Mouse (Mus musculus): ENCODE data around the gene Nsun4. TPM values are rescaled to one million over a fixed set of nuclear protein-coding genes. Genes with fewer than 3 reads are reported as not detected.

The Nsun4 gene
- 12.1 and 21.3 TPM in 2 replicates for total RNA-seq (2017)

DNA sequence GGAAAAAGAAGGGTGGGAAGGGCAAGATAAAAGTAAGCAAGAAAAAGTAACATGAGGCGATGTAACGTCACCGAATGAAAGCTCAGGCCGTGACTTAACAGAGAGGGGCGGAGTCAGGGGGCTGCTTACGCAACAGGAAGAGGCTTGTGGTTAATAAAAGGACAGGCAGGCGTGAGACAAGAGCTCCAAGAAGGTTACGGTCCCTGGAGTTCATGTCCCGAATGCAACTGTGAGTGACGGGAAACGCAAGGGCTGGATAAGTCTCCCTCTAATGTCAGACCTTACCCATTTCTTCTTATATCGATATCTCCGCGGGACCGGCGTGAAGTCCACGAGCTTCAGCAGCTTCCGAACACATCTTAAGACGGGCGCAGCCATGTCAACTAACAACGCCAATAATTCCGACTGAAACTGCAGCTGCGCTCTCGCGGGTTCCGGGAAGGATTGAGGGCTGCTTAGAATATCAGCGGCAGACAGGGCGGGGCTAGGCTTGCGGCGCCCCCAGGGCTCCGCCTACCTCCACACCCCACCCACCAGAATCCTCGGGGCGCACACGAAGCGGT lies at the start of gene Nsun4:
Gene Nsun4, minus strand, starts transcription at position 478 of the 563 bp plus-strand sequence.
- peak; percentile 95 to 96 for ATAC-seq (replicated peaks in 1 of 2; ENCODE audit: insufficient read depth in 1 of 2, low FRiP score in 2 of 2, low TSS enrichment in 1 of 2, low read depth in 1 of 2, poor library complexity in 2 of 2, severe bottlenecking in 2 of 2)

DNA sequence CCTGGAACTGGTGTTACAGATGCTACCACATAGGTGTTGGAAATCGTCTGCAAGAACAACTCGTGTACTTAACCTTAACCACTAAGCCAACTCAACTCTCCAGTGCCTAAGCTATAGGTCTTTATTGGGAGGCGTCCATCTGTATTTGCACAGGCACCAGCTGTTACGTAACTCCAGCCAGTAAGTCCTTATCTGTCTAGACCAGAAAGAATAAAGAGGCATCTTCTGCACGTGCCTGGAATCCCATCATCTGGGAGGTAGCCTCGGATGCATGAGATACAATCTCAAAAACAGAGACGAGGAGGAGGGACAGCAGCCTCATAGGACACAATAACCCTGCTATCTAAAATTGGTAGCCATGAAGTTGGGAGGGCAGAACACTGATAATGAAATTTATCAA lies 47.3 kb upstream of the Nsun4 start:
- ATAC-seq (replicated peaks in 1 of 2; ENCODE audit: insufficient read depth in 1 of 2, low FRiP score in 2 of 2, low TSS enrichment in 1 of 2, low read depth in 1 of 2, poor library complexity in 2 of 2, severe bottlenecking in 2 of 2): no peak

DNA sequence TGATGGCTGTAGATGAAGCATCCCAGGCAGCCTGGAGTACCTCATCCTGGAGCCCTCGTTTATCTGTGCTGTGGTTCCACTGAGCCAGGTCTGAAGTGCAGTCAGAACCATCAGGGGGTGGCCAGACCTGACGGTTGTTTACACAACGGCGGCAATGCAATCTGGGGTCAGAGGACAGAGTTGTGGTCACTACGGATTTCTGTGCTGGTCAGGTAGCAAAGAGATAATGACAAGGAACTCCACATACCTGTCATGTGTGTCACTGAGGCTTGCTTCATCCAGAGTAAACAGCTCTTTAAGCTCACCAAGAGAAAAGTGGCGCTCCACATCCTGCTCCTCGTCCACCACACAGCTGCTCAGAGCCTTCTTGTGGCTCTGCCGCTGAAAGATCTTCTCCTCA lies 43.5 kb upstream of the Nsun4 start:
- ATAC-seq (replicated peaks in 1 of 2; ENCODE audit: insufficient read depth in 1 of 2, low FRiP score in 2 of 2, low TSS enrichment in 1 of 2, low read depth in 1 of 2, poor library complexity in 2 of 2, severe bottlenecking in 2 of 2): no peak

DNA sequence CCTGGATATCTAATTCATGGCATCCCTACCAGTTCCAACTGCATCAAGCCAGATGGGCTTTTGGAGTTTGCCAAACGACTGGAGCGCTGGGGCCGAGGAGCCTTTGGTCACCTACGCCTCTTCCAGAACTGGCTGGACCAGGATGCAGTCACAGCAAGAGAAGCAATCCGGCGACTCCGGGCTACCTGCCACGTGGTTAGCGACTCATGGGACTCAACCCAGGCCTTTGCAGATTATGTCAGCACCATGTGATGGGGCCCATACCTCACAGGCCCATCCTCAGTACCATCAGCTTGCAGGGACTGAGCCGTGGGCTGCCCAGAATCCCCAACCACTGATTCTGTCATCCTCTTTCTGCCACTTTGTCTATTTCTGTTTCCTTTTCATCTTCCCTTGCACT lies 42.6 kb upstream of the Nsun4 start:
- no peak for ATAC-seq (replicated peaks in 1 of 2; ENCODE audit: insufficient read depth in 1 of 2, low FRiP score in 2 of 2, low TSS enrichment in 1 of 2, low read depth in 1 of 2, poor library complexity in 2 of 2, severe bottlenecking in 2 of 2)

DNA sequence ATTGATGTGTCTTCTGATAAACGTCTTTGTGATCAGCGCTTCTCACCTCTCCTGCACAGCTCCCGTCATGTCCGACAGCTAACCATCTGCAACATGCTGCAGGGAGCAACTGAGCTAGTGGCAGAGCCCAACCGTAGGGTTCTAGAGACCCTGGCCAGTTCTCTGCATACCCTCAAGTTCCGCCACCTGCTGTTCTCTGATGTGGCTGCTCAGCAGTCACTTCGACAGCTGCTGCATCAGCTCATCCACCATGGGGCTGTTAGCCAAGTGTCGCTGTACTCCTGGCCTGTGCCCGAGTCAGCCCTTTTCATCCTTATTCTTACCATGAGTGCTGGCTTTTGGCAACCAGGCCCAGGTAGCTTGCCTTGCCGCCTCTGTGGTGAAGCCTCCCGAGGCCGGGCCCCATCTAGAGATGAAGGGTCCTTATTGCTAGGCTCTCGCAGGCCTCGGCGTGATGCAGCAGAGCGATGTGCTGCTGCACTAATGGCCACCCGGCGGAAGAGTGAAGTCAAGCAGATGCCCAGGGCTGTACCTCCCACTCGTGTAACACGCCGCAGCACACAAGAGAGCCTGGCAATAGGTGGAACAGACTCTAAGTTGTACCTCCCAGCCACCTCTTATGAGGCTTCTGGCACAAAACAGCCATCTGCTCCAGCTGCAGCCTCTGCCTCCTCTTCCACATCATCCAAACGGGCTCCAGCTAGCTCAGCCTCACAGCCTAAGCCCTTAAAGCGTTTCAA lies 35.0 kb upstream of the Nsun4 start:
- no peak; a peak in 1 of 4 replicates for ATAC-seq (replicated peaks in 1 of 2; ENCODE audit: insufficient read depth in 1 of 2, low FRiP score in 2 of 2, low TSS enrichment in 1 of 2, low read depth in 1 of 2, poor library complexity in 2 of 2, severe bottlenecking in 2 of 2)

DNA sequence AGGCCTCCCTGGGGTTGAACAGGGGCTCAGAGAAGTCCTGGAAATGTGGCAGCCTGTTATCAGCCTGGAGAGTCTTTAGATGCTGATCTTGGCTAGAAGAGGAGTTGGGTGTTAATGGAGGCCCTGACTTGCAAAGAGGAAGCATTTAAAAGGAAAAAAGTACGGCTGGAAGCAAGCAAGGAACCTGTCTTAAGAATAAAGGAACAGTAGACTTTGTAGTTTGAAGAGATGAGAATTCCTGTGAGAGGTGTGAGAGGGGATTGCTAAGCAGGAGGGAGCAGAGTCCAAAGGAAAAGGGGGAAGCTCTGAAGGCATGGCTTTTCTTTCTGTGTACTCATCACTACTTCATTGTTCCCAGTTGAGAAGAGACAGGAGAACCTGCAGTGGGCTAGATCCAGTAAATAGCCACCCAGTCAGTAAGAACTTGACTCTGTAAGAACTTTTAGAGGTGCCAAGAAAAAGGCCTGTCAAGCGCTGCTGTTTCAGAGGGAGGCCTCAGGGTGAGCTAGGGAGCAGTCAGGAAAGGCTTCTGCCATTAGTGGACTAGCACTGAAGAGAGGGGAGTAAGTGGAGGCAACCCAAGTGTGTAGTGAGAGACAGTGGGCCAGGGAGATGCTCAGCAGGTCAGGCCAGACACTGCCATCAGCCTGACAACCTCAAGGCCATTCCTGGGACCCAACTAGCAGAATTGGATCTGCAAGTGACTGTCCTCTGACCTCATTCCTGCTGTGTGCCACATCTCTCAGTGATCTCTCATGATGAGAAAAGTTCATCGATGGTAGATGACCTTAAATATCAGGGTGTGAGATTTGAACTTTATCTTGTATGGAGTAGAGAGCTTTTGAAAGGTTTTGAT lies 23.8 kb upstream of the Nsun4 start:
- no peak for ATAC-seq (replicated peaks in 1 of 2; ENCODE audit: insufficient read depth in 1 of 2, low FRiP score in 2 of 2, low TSS enrichment in 1 of 2, low read depth in 1 of 2, poor library complexity in 2 of 2, severe bottlenecking in 2 of 2)

DNA sequence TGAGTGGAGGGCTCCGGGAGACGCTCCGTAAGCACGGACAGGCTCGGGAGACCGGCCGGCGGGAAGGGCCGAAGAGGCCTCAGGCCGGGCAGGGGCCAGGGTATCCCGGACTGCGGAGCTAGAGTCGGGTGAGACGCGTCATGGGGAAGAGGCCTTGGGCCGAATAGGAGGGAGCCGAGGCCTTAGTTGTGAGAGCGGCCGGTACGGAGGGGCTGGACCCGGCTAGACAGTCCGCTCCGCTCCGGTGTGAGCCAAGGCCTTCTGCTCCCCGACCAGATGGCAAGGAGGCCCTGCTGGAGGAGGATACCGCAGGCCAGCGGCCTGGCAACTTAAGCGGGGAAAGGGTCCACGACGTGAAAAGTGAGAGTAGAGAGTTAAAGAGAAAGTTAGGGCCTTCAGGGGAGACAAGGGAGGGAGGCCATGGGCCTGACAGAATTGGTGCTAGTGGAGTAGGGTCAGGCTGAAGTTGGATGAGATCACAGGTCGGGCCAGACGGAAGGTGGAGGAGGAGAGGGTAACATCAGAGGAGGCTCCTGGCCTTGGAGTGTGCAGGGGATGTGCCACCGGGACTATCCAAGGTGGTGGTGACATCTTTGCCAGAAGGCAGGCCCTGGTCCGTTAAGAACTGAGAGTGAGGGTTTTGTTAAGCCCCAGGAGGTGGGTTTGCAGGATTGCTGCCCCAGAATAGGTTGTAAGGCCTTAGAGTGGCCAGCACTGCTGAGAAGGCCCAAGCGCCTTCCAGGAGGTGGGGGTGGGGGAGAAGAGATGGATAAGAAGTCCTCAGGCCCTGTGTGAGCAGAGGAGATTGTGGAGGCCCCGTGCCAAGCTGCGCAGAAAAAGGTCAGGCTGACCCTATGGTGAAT lies 22.9 kb upstream of the Nsun4 start:
- peak in 1 of 2 experiments; percentile 16; a peak in 1 of 4 replicates for ATAC-seq (replicated peaks in 1 of 2; ENCODE audit: insufficient read depth in 1 of 2, low FRiP score in 2 of 2, low TSS enrichment in 1 of 2, low read depth in 1 of 2, poor library complexity in 2 of 2, severe bottlenecking in 2 of 2)

DNA sequence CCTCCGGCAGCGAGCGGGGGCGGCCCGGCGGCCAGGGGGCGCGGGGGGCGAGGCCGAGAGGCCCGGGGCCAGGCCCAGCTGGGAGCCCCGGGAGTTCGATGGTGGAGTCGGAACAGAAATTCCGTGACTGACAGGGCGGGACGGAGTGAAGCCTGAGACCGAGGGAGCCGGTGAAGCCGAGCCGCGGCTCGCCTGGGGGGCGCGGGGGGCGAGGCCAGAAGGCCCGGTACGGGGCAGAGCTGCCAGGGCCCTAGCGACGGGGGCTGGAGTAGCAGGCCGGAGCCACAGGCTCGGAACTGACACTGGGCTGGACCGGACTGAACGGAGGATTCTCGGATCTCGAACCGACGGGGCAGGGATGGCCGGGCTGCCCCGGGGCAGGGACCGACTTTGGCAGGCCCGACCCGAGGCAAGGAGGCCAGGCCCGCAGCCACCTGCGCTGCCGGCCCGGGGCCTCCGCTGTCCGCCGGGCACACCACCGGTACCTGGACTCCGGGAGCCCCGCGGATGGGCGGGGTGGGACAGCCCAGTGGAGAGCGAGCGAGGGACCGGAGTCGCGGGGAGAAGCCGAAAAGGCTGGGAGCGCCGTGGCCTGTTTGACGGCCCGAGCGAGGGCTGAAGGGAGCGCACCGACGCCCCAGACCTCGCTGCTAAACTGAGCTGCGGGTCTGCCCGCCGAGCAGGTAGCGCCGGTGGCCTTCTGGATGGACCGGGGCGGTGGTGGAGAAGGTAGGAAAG lies 22.1 kb upstream of the Nsun4 start:
- peak; percentile 24 to 43; a peak in 1 of 4 replicates for ATAC-seq (replicated peaks in 1 of 2; ENCODE audit: insufficient read depth in 1 of 2, low FRiP score in 2 of 2, low TSS enrichment in 1 of 2, low read depth in 1 of 2, poor library complexity in 2 of 2, severe bottlenecking in 2 of 2)

DNA sequence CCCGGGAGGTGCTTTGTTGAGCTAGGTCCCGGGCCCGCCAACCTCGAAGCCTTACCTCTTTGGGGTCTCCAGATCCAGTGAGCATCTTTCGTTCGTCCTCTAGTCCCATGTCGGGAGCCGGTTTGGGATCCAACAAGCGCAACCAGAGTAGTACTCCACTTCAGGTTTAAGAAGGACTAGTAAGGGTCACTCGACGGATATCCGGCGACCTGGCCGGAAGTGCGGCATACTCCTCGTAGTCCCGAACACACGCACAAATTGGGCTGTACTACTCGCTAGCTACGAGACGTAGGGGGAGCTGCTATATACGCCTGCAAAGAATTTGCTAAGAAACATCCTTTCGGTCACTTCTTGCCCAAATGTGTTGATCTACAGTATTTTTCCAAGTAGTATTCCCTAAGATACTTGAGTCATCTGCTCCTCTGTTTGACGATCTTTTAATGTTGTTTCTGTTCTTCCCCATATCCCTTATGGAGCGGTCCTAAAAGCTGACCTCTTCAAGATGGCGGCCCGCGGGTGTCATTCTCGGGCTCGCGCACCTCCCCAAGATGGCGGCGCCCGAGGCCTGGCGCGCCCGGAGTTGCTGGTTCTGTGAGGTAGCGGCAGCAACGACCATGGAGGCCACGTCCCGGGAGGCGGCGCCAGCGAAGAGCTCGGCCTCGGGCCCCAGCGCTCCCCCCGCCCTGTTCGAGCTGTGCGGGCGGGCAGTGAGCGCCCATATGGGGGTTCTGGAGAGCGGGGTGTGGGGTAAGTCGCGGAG lies 21.4 kb upstream of the Nsun4 start, which contains the start of the genes Uqcrh and Lrrc41:
Gene Uqcrh, minus strand, starts transcription at position 211 of the 760 bp plus-strand sequence.
Gene Lrrc41, plus strand, starts transcription at position 409 of the 760 bp plus-strand sequence.
- peak; percentile 87 to 89 for ATAC-seq (replicated peaks in 1 of 2; ENCODE audit: insufficient read depth in 1 of 2, low FRiP score in 2 of 2, low TSS enrichment in 1 of 2, low read depth in 1 of 2, poor library complexity in 2 of 2, severe bottlenecking in 2 of 2)

DNA sequence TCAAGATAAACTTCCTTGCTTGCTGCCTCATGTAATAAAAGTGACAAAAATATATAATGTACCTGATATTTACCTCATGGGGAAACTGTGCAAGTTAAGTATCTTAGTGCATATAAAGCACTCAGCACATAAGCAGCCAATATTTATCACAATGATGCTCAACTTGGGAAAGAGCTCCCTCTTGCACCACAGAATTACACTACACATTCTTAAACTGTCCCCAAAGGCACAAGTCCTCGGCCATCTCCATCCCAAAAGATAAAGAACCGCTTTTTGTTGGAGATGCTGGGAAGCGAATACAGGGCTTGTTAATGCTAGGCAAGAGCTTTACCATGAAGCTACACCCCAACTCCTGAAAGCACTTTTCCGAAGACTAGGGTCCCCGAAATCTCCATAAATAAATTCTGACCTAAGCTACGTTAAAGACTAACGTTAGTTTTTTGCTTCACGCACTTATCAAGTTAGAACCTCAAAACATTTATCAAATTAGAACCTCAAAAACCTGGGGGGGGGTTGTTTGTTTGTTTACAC lies 20.5 kb upstream of the Nsun4 start:
- ATAC-seq (replicated peaks in 1 of 2; ENCODE audit: insufficient read depth in 1 of 2, low FRiP score in 2 of 2, low TSS enrichment in 1 of 2, low read depth in 1 of 2, poor library complexity in 2 of 2, severe bottlenecking in 2 of 2): no peak

DNA sequence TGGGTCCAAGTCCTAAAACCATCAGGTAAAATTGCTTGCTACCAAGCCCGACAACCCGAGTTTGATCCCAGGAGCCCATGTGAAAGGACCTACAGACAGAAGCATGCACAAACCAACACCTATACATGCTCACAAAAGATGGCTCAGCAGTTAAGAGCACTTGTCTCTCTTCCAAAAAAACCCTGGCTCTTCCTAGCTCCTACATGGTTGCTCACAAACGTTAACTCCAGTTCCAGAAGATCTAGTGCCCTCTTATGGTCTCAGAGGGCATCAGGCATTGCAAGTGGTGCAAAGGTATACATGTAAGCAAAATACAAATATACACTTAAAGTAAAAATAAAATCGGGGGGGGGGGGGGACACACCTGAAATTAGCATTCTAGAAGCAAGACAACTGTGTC lies 19.5 kb upstream of the Nsun4 start:
- ATAC-seq (replicated peaks in 1 of 2; ENCODE audit: insufficient read depth in 1 of 2, low FRiP score in 2 of 2, low TSS enrichment in 1 of 2, low read depth in 1 of 2, poor library complexity in 2 of 2, severe bottlenecking in 2 of 2): no peak

DNA sequence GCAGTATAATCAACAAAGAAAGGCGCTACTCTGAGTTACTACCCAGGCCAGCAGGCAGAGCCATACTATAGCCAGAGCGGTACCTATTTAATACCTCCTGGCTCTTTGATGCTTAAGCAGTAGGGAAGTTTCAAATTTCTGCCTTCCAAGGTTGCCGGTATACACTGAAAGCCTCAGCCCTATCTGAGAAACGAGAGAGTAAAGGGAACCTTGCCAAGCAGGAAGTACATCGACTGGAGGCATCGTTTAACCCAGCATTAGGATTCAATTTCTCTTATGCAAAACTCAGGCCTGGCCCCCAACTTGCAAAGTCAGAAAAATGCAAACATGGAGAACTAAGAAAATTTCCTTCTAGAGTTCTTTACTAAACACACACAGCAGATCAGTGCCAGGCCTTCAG lies 16.4 kb upstream of the Nsun4 start:
- no peak for ATAC-seq (replicated peaks in 1 of 2; ENCODE audit: insufficient read depth in 1 of 2, low FRiP score in 2 of 2, low TSS enrichment in 1 of 2, low read depth in 1 of 2, poor library complexity in 2 of 2, severe bottlenecking in 2 of 2)

DNA sequence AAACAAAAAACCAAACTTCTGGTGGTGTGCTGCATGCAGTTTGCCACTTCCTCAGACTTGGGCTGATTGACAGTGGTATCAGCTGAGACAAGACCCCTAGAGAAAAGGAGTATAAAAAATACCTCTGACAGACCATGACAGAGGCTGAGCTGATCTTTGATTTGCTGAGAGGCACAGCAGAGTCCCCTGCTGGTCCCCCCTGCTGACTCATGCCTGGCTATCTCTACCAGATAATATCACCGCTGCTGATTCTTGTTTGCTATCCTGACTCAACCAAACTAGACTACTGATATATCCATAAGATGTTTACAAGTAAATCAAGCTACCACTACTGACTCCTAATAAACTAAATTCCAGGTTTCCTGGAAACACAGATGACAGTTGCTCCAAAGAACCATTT lies 10.2 kb upstream of the Nsun4 start:
- ATAC-seq (replicated peaks in 1 of 2; ENCODE audit: insufficient read depth in 1 of 2, low FRiP score in 2 of 2, low TSS enrichment in 1 of 2, low read depth in 1 of 2, poor library complexity in 2 of 2, severe bottlenecking in 2 of 2): no peak

DNA sequence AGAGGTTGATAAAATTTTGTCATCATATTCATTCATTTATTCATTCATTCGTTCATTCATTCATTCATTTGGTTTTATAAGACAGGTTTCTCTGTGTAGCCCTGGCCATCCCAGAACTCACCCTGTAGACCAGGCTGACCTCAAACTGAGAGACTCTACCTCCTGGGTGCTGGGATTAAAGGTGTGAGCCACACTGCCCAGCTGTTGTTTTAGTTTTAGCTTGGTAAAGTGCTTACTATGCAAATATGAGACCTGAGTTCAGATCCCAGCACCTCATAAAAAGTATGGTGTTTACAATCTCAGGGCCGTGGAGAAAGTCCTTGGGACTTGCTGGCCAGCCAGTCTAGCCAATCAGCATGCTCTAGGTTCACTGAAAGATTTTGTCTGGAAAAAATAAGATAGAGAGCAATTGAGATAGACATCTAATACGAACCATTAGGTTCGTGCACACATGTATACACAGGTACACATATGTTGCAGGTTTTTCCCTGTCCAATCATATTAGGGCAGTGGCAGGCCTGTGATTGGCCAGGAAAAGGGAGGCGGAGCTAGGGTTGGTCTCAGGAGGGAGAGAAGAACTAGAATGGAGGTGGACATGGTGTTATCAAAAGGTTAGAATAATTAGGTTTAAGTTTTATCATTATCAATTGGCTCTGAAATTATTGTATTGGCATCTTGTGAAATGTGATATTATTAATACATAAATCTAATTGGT lies 5.5 kb upstream of the Nsun4 start:
- ATAC-seq (replicated peaks in 1 of 2; ENCODE audit: insufficient read depth in 1 of 2, low FRiP score in 2 of 2, low TSS enrichment in 1 of 2, low read depth in 1 of 2, poor library complexity in 2 of 2, severe bottlenecking in 2 of 2): no peak

DNA sequence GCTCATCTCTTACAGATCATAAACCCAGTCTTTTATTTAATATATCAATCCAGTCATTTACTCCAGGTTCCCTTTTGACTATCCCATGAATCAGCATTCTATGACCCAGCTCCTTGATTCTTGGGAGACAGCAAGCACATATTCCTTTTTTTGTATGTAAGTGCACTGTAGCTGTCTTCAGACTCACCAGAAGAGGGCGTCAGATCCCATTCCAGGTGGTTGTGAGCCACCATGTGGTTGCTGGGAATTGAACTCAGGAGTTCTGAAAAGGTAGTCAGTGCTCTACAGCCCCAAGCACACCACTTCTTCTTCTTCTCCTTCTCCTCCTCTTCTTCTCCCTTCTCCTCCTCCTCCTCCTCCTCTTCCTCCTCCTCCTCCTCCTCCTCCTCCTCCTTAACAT lies 3.9 kb upstream of the Nsun4 start:
- ATAC-seq (replicated peaks in 1 of 2; ENCODE audit: insufficient read depth in 1 of 2, low FRiP score in 2 of 2, low TSS enrichment in 1 of 2, low read depth in 1 of 2, poor library complexity in 2 of 2, severe bottlenecking in 2 of 2): no peak
